Comparison of ENCODE assay signal across 17 mouse cellular contexts in genomic region chr1:34042299-34042698, GRCm38 (mm10).
"Had no signal": no experiment of that assay in that cellular context is flagged by ENCODE, and none has a peak within 500 bp of the region (broad histone marks: within the 10 kb centered on the region; RNA-seq: fewer than 3 reads in every experiment).

No protein-coding gene starts in this region.

- H3K4me3 ChIP-seq: limb, embryonic 12.5 days; liver, embryonic 13.5 days; lung, embryonic 15.5 days; megakaryocyte, embryonic 14.5 days; midbrain, embryonic 13.5 days; neural tube, embryonic 13.5 days had no signal

- H3K36me3 ChIP-seq: limb, embryonic 12.5 days; liver, embryonic 13.5 days; lung, embryonic 15.5 days; neural tube, embryonic 13.5 days had no signal

- H3K27ac ChIP-seq: kidney, postnatal 0 days; limb, embryonic 12.5 days; liver, embryonic 13.5 days; lung, embryonic 15.5 days; macrophage; midbrain, embryonic 13.5 days; neural tube, embryonic 13.5 days; stomach, postnatal 0 days had no signal

- H3K9me3 ChIP-seq: limb, embryonic 12.5 days; liver, embryonic 13.5 days; lung, embryonic 15.5 days; midbrain, embryonic 13.5 days; neural tube, embryonic 13.5 days had no signal

- DNase-seq: kidney, adult 9 months; kidney, postnatal 36 days; layer of hippocampus, adult 9-11 months; liver; liver, embryonic 13.5 days; liver, postnatal 0 days; lung, postnatal 14 days; right cerebral cortex, adult 18-20 months; thymus, postnatal 36 days had no signal

- H3K9ac ChIP-seq: limb, embryonic 12.5 days; liver, embryonic 13.5 days; liver, postnatal 0 days; lung, embryonic 15.5 days; midbrain, embryonic 13.5 days; neural tube, embryonic 13.5 days had no signal

- H3K27me3 ChIP-seq: limb, embryonic 12.5 days; liver, embryonic 13.5 days; lung, embryonic 15.5 days; megakaryocyte, embryonic 14.5 days; midbrain, embryonic 13.5 days; neural tube, embryonic 13.5 days had no signal

- ATAC-seq: liver, postnatal 0 days; midbrain, embryonic 13.5 days had no signal

- H3K4me1 ChIP-seq: liver, embryonic 13.5 days had no signal

- H3K4me2 ChIP-seq: limb, embryonic 12.5 days; liver, embryonic 13.5 days; lung, embryonic 15.5 days; midbrain, embryonic 13.5 days; neural tube, embryonic 13.5 days had no signal
